Mouse (Mus musculus) CH12.LX (cell line): ENCODE measurements around the gene Tlx1. TPM values are rescaled to one million over a fixed set of nuclear protein-coding genes. Genes with fewer than 3 reads are reported as not detected.

ENCODE experiments used
- DNase-seq: peaks from one replicate; pipeline ENCODE4 v3.0.0-alpha.2; 2013; ENCODE audit errors: extremely low read depth
- H3K27ac ChIP-seq: 2 replicates; pipeline ENCODE4 v1.5.1; 2012; ENCODE audit warnings: low read depth, mild to moderate bottlenecking, control low read depth, moderate library complexity; ENCODE audit not compliant: insufficient read depth
- H3K27me3 ChIP-seq: replicated peaks from 2 replicates; pipeline ENCODE3; 2012; ENCODE audit warnings: inconsistent platforms
- H3K36me3 ChIP-seq, 2 experiments: replicated peaks in 1 of 2; 2 replicates each; pipeline versions ENCODE3 to v1.6.1; 2012; ENCODE audit warnings: inconsistent platforms in 1 of 2, low read length in 1 of 2, mild to moderate bottlenecking in 1 of 2, mixed read lengths in 1 of 2, moderate library complexity in 1 of 2; ENCODE audit not compliant: control insufficient read depth in 1 of 2, insufficient read depth in 1 of 2
- H3K4me1 ChIP-seq, 2 experiments: 2 replicates each; pipeline ENCODE4 v1.6.1; 2012; ENCODE audit warnings: inconsistent platforms in 1 of 2, moderate library complexity in 1 of 2; ENCODE audit not compliant: insufficient read depth in 2 of 2, control insufficient read depth in 1 of 2
- H3K4me2 ChIP-seq: 2 replicates; pipeline ENCODE4 v1.6.1; 2012; ENCODE audit warnings: low read depth, mild to moderate bottlenecking, control low read depth; ENCODE audit not compliant: poor library complexity, insufficient read depth, severe bottlenecking
- H3K4me3 ChIP-seq, 3 experiments: fragments of 150-350 bp in 1 of 3; sonication (generic) in 1 of 3; replicated peaks in 1 of 3; 2 replicates each; pipeline versions ENCODE3 to v1.5.1; 2011 to 2012; ENCODE audit warnings: low read depth in 2 of 3, low read length in 2 of 3, mild to moderate bottlenecking in 2 of 3, moderate library complexity in 2 of 3, control low read depth in 1 of 3, improper control_type of control experiment in 1 of 3, inconsistent platforms in 1 of 3, mixed read lengths in 1 of 3; ENCODE audit not compliant: poor library complexity in 1 of 3
- H3K79me2 ChIP-seq: replicated peaks from 2 replicates; pipeline ENCODE4 v1.6.1; 2012; ENCODE audit warnings: mild to moderate bottlenecking, moderate library complexity; ENCODE audit not compliant: control insufficient read depth, poor library complexity, insufficient read depth, severe bottlenecking; ENCODE audit errors: extremely low read depth
- H3K9ac ChIP-seq: 2 replicates; pipeline ENCODE4 v1.6.1; 2012; ENCODE audit warnings: low read depth, mild to moderate bottlenecking, control low read depth, moderate library complexity; ENCODE audit not compliant: insufficient read depth
- H3K9me3 ChIP-seq: replicated peaks from 2 replicates; pipeline ENCODE3; 2012; ENCODE audit warnings: low read length, inconsistent platforms, mixed read lengths
- BHLHE40 ChIP-seq: IDR thresholded peaks from 2 replicates; pipeline ENCODE4 v1.6.1; 2011; ENCODE audit warnings: mild to moderate bottlenecking, low read depth, low read length, improper control_type of control experiment
- CHD1 ChIP-seq: IDR thresholded peaks from 2 replicates; pipeline ENCODE4 v1.6.1; 2012; ENCODE audit warnings: low read depth, low read length, improper control_type of control experiment, inconsistent platforms
- CTCF ChIP-seq, 2 experiments: IDR thresholded peaks in 1 of 2; conservative IDR thresholded peaks in 1 of 2; 2 replicates each; pipeline ENCODE4 v1.5.1; 2011 to 2012; ENCODE audit warnings: low read depth in 2 of 2, low read length in 2 of 2, improper control_type of control experiment in 1 of 2, inconsistent platforms in 1 of 2, mild to moderate bottlenecking in 1 of 2, moderate library complexity in 1 of 2
- ELF1 ChIP-seq: IDR thresholded peaks from 2 replicates; pipeline ENCODE4 v1.6.1; 2014; ENCODE audit warnings: low read depth, mild to moderate bottlenecking, inconsistent platforms, low read length, improper control_type of control experiment
- GABPA ChIP-seq: IDR thresholded peaks from 2 replicates; pipeline ENCODE4 v1.6.1; 2012; ENCODE audit warnings: low read depth, low read length, improper control_type of control experiment, inconsistent platforms; ENCODE audit not compliant: insufficient replicate concordance
- IRF4 ChIP-seq: IDR thresholded peaks from 2 replicates; pipeline ENCODE4 v1.6.1; 2014; ENCODE audit warnings: low read depth, mild to moderate bottlenecking, inconsistent platforms, low read length, improper control_type of control experiment
- MAFK ChIP-seq: IDR thresholded peaks from 2 replicates; pipeline ENCODE4 v1.6.1; 2011; ENCODE audit warnings: low read length, improper control_type of control experiment; ENCODE audit not compliant: insufficient replicate concordance
- MEF2A ChIP-seq: IDR thresholded peaks from 2 replicates; pipeline ENCODE4 v1.6.1; 2014; ENCODE audit warnings: low read depth, mild to moderate bottlenecking, inconsistent platforms, low read length, improper control_type of control experiment, borderline replicate concordance
- MXI1 ChIP-seq: IDR thresholded peaks from 2 replicates; pipeline ENCODE4 v1.6.1; 2011; ENCODE audit warnings: mild to moderate bottlenecking, low read depth, low read length, improper control_type of control experiment
- MYC ChIP-seq: IDR thresholded peaks from 2 replicates; pipeline ENCODE4 v1.6.1; 2011; ENCODE audit warnings: low read depth, mild to moderate bottlenecking, improper control_type of control experiment, low read length
- PAX5 ChIP-seq: IDR thresholded peaks from 2 replicates; pipeline ENCODE4 v1.6.1; 2012; ENCODE audit warnings: low read length, inconsistent platforms, mixed read lengths
- POLR2AphosphoS2 ChIP-seq: IDR thresholded peaks from 2 replicates; pipeline ENCODE4 v1.6.1; 2011; ENCODE audit warnings: low read depth, low read length, improper control_type of control experiment
- SIN3A ChIP-seq: IDR thresholded peaks from 2 replicates; pipeline ENCODE4 v1.6.1; 2012; ENCODE audit warnings: low read length, improper control_type of control experiment, inconsistent platforms
- TCF12 ChIP-seq: IDR thresholded peaks from 2 replicates; pipeline ENCODE4 v1.6.1; 2014; ENCODE audit warnings: low read depth, mild to moderate bottlenecking, inconsistent platforms, low read length, improper control_type of control experiment
- ZNF384 ChIP-seq: IDR thresholded peaks from 2 replicates; pipeline ENCODE4 v1.6.1; 2012; ENCODE audit warnings: low read depth, low read length, improper control_type of control experiment, inconsistent platforms
- dilution Hi-C: fragments of 300-500 bp; cut with MboI; formaldehyde crosslinking; loops from 2 replicates; pipeline ENCODE4 v1.14.3; 2020; ENCODE audit warnings: low sequenced_read_pairs; ENCODE audit not compliant: extremely low pct_unique_long_range_greater_than_20kb, extremely low pct_ligation_motif_present
- in situ Hi-C: fragments of 300-500 bp; cut with MboI; formaldehyde crosslinking; loops from 3 replicates; pipeline ENCODE4 v1.14.3; 2019; ENCODE audit warnings: low sequenced_read_pairs, low pct_ligation_motif_present, low pct_unique_long_range_greater_than_20kb, mixed read lengths
- polyA plus RNA-seq: library from polyadenylated mRNA; unstranded; fragments of >175 nt; gene quantifications from 2 replicates; pipeline ENCODE4 v1.2.1, GENCODE M21; 2012; ENCODE audit warnings: low read depth; ENCODE audit not compliant: insufficient read length
- total RNA-seq, 2 experiments: library from RNA; depleted of rRNA; stranded (reverse); fragments of 300-350 nt in 1 of 2; fragments of >200 nt in 1 of 2; gene quantifications; 2 replicates each; pipeline ENCODE4 v1.2.3; 2012 to 2014

Gene Tlx1
- total and polyA plus RNA-seq, 3 experiments, result not detected

DNA sequence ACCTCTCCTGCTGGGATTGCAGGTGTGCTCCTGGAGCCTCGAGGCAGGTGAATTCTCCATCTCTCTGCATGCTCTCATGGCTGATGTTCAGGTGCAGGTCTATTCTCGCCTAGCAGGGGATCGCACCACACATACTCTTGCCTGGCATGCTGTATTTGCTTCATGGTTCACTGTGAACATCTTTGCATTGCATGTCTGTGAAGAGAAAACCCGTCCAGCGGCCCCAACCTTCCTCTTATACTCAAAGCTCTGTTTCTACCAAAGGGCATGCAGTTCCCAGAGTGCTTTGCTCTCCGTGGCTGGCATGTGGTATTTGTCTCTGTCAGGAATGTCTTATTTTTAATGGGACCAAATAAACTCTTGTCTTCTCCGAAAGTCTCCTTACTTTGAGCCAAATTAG, 20.0 kb downstream of the Tlx1 start:
- no peak overlapping the region for H3K27ac ChIP-seq
- H3K4me3 ChIP-seq, result no peak overlapping the region
- no peak for DNase-seq
- H3K4me2 ChIP-seq, result no peak overlapping the region
- peaks cover 68% of the 10 kb centered on the region for H3K27me3 ChIP-seq
- no peaks in the 10 kb centered on the region for H3K79me2 ChIP-seq
- no peak overlapping the region for H3K9ac ChIP-seq
- in situ Hi-C loops, result no loop called here
- TF ChIP-seq GABPA, result no peak
- no peak for TF ChIP-seq CHD1
- no peak for TF ChIP-seq PAX5
- TF ChIP-seq BHLHE40, result no peak
- no peak for TF ChIP-seq TCF12
- TF ChIP-seq POLR2AphosphoS2, result no peak
- TF ChIP-seq SIN3A, result no peak
- TF ChIP-seq MAFK, result no peak
- no peak for TF ChIP-seq ZNF384
- TF ChIP-seq IRF4, result no peak
- TF ChIP-seq MEF2A, result no peak
- TF ChIP-seq MXI1, result no peak
- no peak for TF ChIP-seq MYC
- H3K4me1 ChIP-seq, result no peaks in the 10 kb centered on the region
- H3K9me3 ChIP-seq, result peaks cover 15% of the 10 kb centered on the region
- dilution Hi-C loops, result no loop called here
- no peaks in the 10 kb centered on the region for H3K36me3 ChIP-seq

- Histone ChIP-seq H3K9me3 (peaks cover 15% of the 10 kb centered on the region), H3K4me3 (no peak overlapping the region), H3K9ac (no peak overlapping the region), H3K27ac (no peak overlapping the region), H3K36me3 (no peaks in the 10 kb centered on the region), H3K27me3 (peaks cover 35% of the 10 kb centered on the region), H3K4me2 (no peak overlapping the region)
- in situ Hi-C loops, result loop anchor here (5.0 kb wide), 1 partner anchor 42 kb away; no protein-coding TSS in a partner anchor
- peak; percentile 66 to 97 for TF ChIP-seq CTCF (conservative IDR thresholded peaks at IDR 0.05 in 1 of 2, IDR thresholded peaks at IDR 0.05 in 1 of 2; ENCODE audit: low read depth in 2 of 2, low read length in 2 of 2)
- no peak for TF ChIP-seq ELF1
- TF ChIP-seq, all 38 proteins: peak for 1
- Histone ChIP-seq H3K4me1 (peaks cover 12 to 15% of the 10 kb centered on the region in 2 experiments), H3K79me2 (no peaks in the 10 kb centered on the region)
- peak; percentile 19 for DNase-seq
- dilution Hi-C loops, result no loop called here
Measured at GRCm38 (mm10) chr19:45174803-45175202, 24.3 kb downstream of the Tlx1 start.
